ENCODE assay signal across 7 mouse cellular contexts in the genomic region with DNA sequence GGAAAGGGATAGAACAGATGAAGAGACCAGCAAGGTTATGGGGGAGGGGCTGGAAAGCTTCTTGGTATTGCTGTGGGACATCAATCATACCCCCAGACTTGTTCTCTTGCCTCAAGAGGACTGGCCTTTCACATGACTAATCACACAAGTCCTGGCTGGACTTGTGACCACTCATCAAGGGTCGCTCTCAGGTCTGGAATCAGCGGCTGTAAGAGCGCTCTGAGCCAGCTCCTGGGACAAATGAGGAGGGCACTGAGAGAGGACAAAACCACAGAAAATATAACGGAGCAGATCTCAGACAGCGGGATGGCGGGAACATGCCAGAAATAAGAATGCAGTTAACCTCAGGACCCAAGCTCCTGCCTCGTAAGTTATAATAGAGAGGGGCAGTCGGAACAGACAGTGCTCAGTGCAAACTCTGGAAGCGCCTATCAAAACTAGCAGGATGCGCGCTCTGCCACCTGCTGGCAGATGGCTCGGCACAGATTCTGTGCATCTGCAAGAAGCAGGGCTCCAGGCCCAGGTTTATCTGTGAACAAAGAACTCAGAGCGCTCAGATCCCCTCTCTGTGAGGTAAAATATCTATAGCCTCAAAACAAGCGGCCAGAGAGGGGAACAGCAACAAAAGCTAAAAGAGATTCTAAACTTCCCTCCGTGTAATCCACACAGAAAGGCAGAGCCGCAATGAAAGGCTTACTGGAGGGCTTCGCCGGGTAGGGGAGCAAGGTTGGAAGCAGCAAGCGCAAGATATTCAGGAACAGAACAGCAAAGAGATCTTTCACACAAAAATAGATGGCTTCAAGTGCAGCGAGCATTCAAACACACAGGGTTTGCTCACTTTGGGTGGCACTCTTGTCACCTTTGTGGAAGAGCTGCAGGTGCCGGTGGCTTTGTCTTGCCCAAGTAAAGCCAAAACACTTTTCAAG.
DNase-seq lines count a peak whose midpoint lies in the region; ATAC-seq lines count a peak whose summit lies in the region.

No protein-coding gene starts in this region.

- H3K4me1 ChIP-seq in hindbrain, embryonic 16.5 days (ENCODE audit: control insufficient read depth, insufficient read depth, low read depth, low read length) = peaks cover 3% of the 10 kb centered on the region; the same call in 1 of the 2 replicates
- peaks cover 5% of the 10 kb centered on the region; the same call in 1 of the 2 replicates for H3K4me1 ChIP-seq in midbrain, embryonic 15.5 days

- whole genome bisulfite sequencing in hindbrain, embryonic 16.5 days = 37% methylated on average over 21 of the region's 21 CpGs
- WGBS in midbrain, embryonic 15.5 days = 20% methylated on average over 21 of the region's 21 CpGs

- H3K9ac ChIP-seq in hindbrain, embryonic 16.5 days (ENCODE audit: low read depth, low read length) = 0 out of 2 replicates have a peak overlapping the region, but pooled peaks have one; percentile 1
- peak overlapping the region; percentile 52 for H3K9ac ChIP-seq in midbrain, embryonic 15.5 days

- peak; percentile 34 for DNase-seq in WW6 (ENCODE audit: low read depth, low spot score)
- DNase-seq in cerebellum, adult 18-20 months = peak; percentile 72 to 74
- peak; percentile 25 for DNase-seq in forelimb bud, embryonic 11.5 days (ENCODE audit: low read depth, low spot score)
- peak; percentile 54 to 66 for DNase-seq in left cerebral cortex, adult 8-10 months (ENCODE audit: low spot score in 2 of 2)
- DNase-seq in testis, postnatal 14 days (ENCODE audit: low spot score) = peak; percentile 23

- no peaks in the 10 kb centered on the region for H3K36me3 ChIP-seq in hindbrain, embryonic 16.5 days (ENCODE audit: control insufficient read depth, insufficient read depth, low read length)
- H3K36me3 ChIP-seq in midbrain, embryonic 15.5 days (replicated peaks) = no peaks in the 10 kb centered on the region

- H3K27me3 ChIP-seq in hindbrain, embryonic 16.5 days (replicated peaks; ENCODE audit: control insufficient read depth, insufficient read depth, low read length) = no peaks in the 10 kb centered on the region
- H3K27me3 ChIP-seq in midbrain, embryonic 15.5 days (replicated peaks) = no peaks in the 10 kb centered on the region

- H3K27ac ChIP-seq in hindbrain, embryonic 16.5 days (ENCODE audit: low read depth, low read length) = no peak overlapping the region
- H3K27ac ChIP-seq in midbrain, embryonic 15.5 days = peak overlapping the region; percentile 50; the same call in 1 of the 2 replicates

- 0 out of 2 replicates have a peak overlapping the region, but pooled peaks have one; percentile 7 for H3K4me3 ChIP-seq in hindbrain, embryonic 16.5 days (ENCODE audit: low read length)
- H3K4me3 ChIP-seq in midbrain, embryonic 15.5 days = no peak overlapping the region

- peak overlapping the region; percentile 43 for H3K4me2 ChIP-seq in hindbrain, embryonic 16.5 days (ENCODE audit: low read length)
- peak overlapping the region; percentile 27 for H3K4me2 ChIP-seq in midbrain, embryonic 15.5 days

- H3K9me3 ChIP-seq in hindbrain, embryonic 16.5 days (ENCODE audit: control insufficient read depth, low read length) = no peaks in the 10 kb centered on the region
- no peaks in the 10 kb centered on the region for H3K9me3 ChIP-seq in midbrain, embryonic 15.5 days

- peak; percentile 94 for ATAC-seq in hindbrain, embryonic 16.5 days
- ATAC-seq in midbrain, embryonic 15.5 days (replicated peaks) = peak; percentile 94

Comparison
In these comparisons a context has a peak if more than half of its experiments do, and no peak if none do; other contexts are left out.
1. DNase-seq: peak in every context shown above with its lines; median percentile 73 in cerebellum, adult 18-20 months; 60 in left cerebral cortex, adult 8-10 months; 34 in WW6; 25 in forelimb bud, embryonic 11.5 days; 23 in testis, postnatal 14 days.